Comparison of ENCODE assay signal across 8 mouse cellular contexts in the genomic region with DNA sequence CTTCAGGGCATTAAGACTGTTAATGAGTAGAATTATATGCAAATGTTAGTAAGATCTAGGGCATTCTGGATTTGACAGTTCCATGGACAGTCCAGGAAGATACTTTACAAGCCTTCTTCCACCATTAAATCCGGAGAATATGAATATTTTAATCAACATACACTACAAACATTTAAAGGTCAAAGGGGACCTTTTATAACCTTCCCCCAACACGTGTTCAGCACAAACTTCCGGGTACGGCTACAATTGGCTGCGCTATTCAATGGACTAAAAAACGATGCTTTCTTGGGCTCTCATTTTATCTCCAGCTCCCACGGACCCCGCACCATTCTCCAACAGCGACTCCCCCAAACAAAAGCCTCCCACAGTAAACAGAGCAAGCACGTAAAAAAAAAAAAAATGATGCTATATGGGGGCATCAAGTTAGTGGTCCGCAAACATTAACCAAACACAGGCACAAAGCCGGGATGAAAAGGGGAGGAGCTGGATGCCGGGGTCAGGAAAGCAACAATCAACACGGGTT. TPM values are rescaled to one million over a fixed set of nuclear protein-coding genes. Genes with fewer than 3 reads are reported as not detected.
DNase-seq lines count a peak whose midpoint lies in the region; ATAC-seq lines count a peak whose summit lies in the region.

No protein-coding gene starts in this region.

- H3K9me3 ChIP-seq in kidney, embryonic 15.5 days (replicated peaks) = no peaks in the 10 kb centered on the region
- H3K9me3 ChIP-seq in hindbrain, embryonic 10.5 days = no peaks in the 10 kb centered on the region
- H3K9me3 ChIP-seq in liver, embryonic 16.5 days (replicated peaks; ENCODE audit: control insufficient read depth, low read length) = no peaks in the 10 kb centered on the region
- no peaks in the 10 kb centered on the region for H3K9me3 ChIP-seq in stomach, embryonic 14.5 days (ENCODE audit: control insufficient read depth, low read depth, low read length)

- 0 out of 2 replicates have a peak, but pooled peaks cover 19% of the 10 kb centered on the region for H3K4me1 ChIP-seq in kidney, embryonic 15.5 days
- H3K4me1 ChIP-seq in hindbrain, embryonic 10.5 days (replicated peaks) = peaks cover 14% of the 10 kb centered on the region
- peaks cover 29% of the 10 kb centered on the region for H3K4me1 ChIP-seq in liver, embryonic 16.5 days (ENCODE audit: control insufficient read depth, low read depth, low read length)
- 0 out of 2 replicates have a peak, but pooled peaks cover 9% of the 10 kb centered on the region for H3K4me1 ChIP-seq in stomach, embryonic 14.5 days (ENCODE audit: control insufficient read depth, insufficient read depth, low read length)

- no peak for DNase-seq in kidney, adult 18-20 months
- DNase-seq in adipocyte (ENCODE audit: low spot score) = peak; percentile 50
- peak; percentile 44 for DNase-seq in hindbrain, embryonic 10.5 days (ENCODE audit: low spot score)
- DNase-seq in right cerebral cortex, postnatal 36 days (ENCODE audit: low spot score in 2 of 2) = no peak
- no peak for DNase-seq in cerebellum, postnatal 36 days

- no peaks in the 10 kb centered on the region for H3K27me3 ChIP-seq in kidney, embryonic 15.5 days
- no peaks in the 10 kb centered on the region for H3K27me3 ChIP-seq in hindbrain, embryonic 10.5 days (ENCODE audit: insufficient read depth, poor library complexity, severe bottlenecking)
- H3K27me3 ChIP-seq in liver, embryonic 16.5 days (ENCODE audit: control insufficient read depth, insufficient read depth, low read depth, low read length) = no peaks in the 10 kb centered on the region
- no peaks in the 10 kb centered on the region for H3K27me3 ChIP-seq in stomach, embryonic 14.5 days (ENCODE audit: control insufficient read depth, insufficient read depth, low read length)

- H3K4me2 ChIP-seq in kidney, embryonic 15.5 days = peak overlapping the region; percentile 87
- peak overlapping the region; percentile 72 for H3K4me2 ChIP-seq in liver, embryonic 16.5 days (ENCODE audit: low read depth, low read length)
- peak overlapping the region; percentile 87 for H3K4me2 ChIP-seq in stomach, embryonic 14.5 days (replicated peaks; ENCODE audit: low read depth, low read length)

- H3K4me3 ChIP-seq in kidney, embryonic 15.5 days (replicated peaks) = peak overlapping the region; percentile 99
- peak overlapping the region; percentile 100 for H3K4me3 ChIP-seq in hindbrain, embryonic 10.5 days
- peak overlapping the region; percentile 98 for H3K4me3 ChIP-seq in liver, embryonic 16.5 days (ENCODE audit: low read depth, low read length)
- H3K4me3 ChIP-seq in stomach, embryonic 14.5 days (ENCODE audit: low read depth, low read length) = peak overlapping the region; percentile 98

- H3K27ac ChIP-seq in kidney, embryonic 15.5 days = peak overlapping the region; percentile 87
- H3K27ac ChIP-seq in hindbrain, embryonic 10.5 days = peak overlapping the region; percentile 98
- peak overlapping the region; percentile 93 for H3K27ac ChIP-seq in liver, embryonic 16.5 days (ENCODE audit: low read length)
- H3K27ac ChIP-seq in stomach, embryonic 14.5 days (ENCODE audit: low read length) = peak overlapping the region; percentile 74; the same call in 1 of the 2 replicates

- peak overlapping the region; percentile 94 for H3K9ac ChIP-seq in kidney, embryonic 15.5 days
- peak overlapping the region; percentile 99 for H3K9ac ChIP-seq in liver, embryonic 16.5 days (ENCODE audit: low read depth, low read length)
- H3K9ac ChIP-seq in stomach, embryonic 14.5 days (replicated peaks; ENCODE audit: low read depth, low read length) = peak overlapping the region; percentile 79

- ATAC-seq in kidney, embryonic 15.5 days (replicated peaks; ENCODE audit: low FRiP score) = no peak
- no peak for ATAC-seq in liver, embryonic 16.5 days (ENCODE audit: low read depth)
- no peak for ATAC-seq in stomach, embryonic 14.5 days (ENCODE audit: insufficient number of reproducible peaks, insufficient read depth, low FRiP score, low read depth)

- 1% methylated on average over 14 of the region's 14 CpGs for WGBS in kidney, embryonic 15.5 days
- WGBS in hindbrain, embryonic 10.5 days = 3% methylated on average over 14 of the region's 14 CpGs
- under 1% methylated on average over 14 of the region's 14 CpGs for WGBS in liver, embryonic 16.5 days (ENCODE audit: insufficient replicate concordance)
- 1% methylated on average over 14 of the region's 14 CpGs for WGBS in stomach, embryonic 14.5 days

- peaks cover 19% of the 10 kb centered on the region for H3K36me3 ChIP-seq in kidney, embryonic 15.5 days
- peaks cover 22% of the 10 kb centered on the region for H3K36me3 ChIP-seq in hindbrain, embryonic 10.5 days
- no peaks in the 10 kb centered on the region for H3K36me3 ChIP-seq in liver, embryonic 16.5 days (ENCODE audit: control insufficient read depth, insufficient read depth)
- no peaks in the 10 kb centered on the region for H3K36me3 ChIP-seq in stomach, embryonic 14.5 days (ENCODE audit: control insufficient read depth, insufficient read depth, low read length)

RNA-seq across cellular contexts. Expression of a gene that starts 1.5 kb away (rescaled TPM):
- polyA plus RNA-seq in kidney, embryonic 15.5 days (2015; fragmentation: Nextera tagmentation; extraction: Ambion mirVana) = 90.0 and 96.2 TPM in 2 replicates
- polyA plus RNA-seq in hindbrain, embryonic 10.5 days (2016; fragmentation: Nextera tagmentation; extraction: Ambion mirVana) = 84.6 and 86.6 TPM in 2 replicates
- polyA plus RNA-seq in liver, embryonic 16.5 days (2015; fragmentation: Nextera tagmentation; extraction: Ambion mirVana) = 34.5 and 36.2 TPM in 2 replicates
- polyA plus RNA-seq in stomach, embryonic 14.5 days (2014; fragmentation: Nextera tagmentation; extraction: Ambion mirVana) = 95.3 and 104 TPM in 2 replicates

RNA-seq across cellular contexts. Expression of a gene that starts 15.5 kb away (rescaled TPM):
- polyA plus RNA-seq in kidney, embryonic 15.5 days (2015; fragmentation: Nextera tagmentation; extraction: Ambion mirVana) = 45.5 and 49.9 TPM in 2 replicates
- 34.3 and 43.7 TPM in 2 replicates for polyA plus RNA-seq in hindbrain, embryonic 10.5 days (2016; fragmentation: Nextera tagmentation; extraction: Ambion mirVana)
- 39.6 and 41.5 TPM in 2 replicates for polyA plus RNA-seq in liver, embryonic 16.5 days (2015; fragmentation: Nextera tagmentation; extraction: Ambion mirVana)
- 52.9 and 59.8 TPM in 2 replicates for polyA plus RNA-seq in stomach, embryonic 14.5 days (2014; fragmentation: Nextera tagmentation; extraction: Ambion mirVana)

RNA-seq across cellular contexts. Expression of a gene that starts 53.9 kb away (rescaled TPM):
- 29.6 and 32.8 TPM in 2 replicates for polyA plus RNA-seq in kidney, embryonic 15.5 days (2015; fragmentation: Nextera tagmentation; extraction: Ambion mirVana)
- 21.5 and 23.1 TPM in 2 replicates for polyA plus RNA-seq in hindbrain, embryonic 10.5 days (2016; fragmentation: Nextera tagmentation; extraction: Ambion mirVana)
- 8.4 and 9.3 TPM in 2 replicates for polyA plus RNA-seq in liver, embryonic 16.5 days (2015; fragmentation: Nextera tagmentation; extraction: Ambion mirVana)
- polyA plus RNA-seq in stomach, embryonic 14.5 days (2014; fragmentation: Nextera tagmentation; extraction: Ambion mirVana) = 30.6 and 31.7 TPM in 2 replicates

RNA-seq across cellular contexts. Expression of a gene that starts 58.7 kb away (rescaled TPM):
- 26.7 and 27.4 TPM in 2 replicates for polyA plus RNA-seq in kidney, embryonic 15.5 days (2015; fragmentation: Nextera tagmentation; extraction: Ambion mirVana)
- polyA plus RNA-seq in hindbrain, embryonic 10.5 days (2016; fragmentation: Nextera tagmentation; extraction: Ambion mirVana) = 29.7 and 35.4 TPM in 2 replicates
- polyA plus RNA-seq in liver, embryonic 16.5 days (2015; fragmentation: Nextera tagmentation; extraction: Ambion mirVana) = 9.2 and 9.9 TPM in 2 replicates
- polyA plus RNA-seq in stomach, embryonic 14.5 days (2014; fragmentation: Nextera tagmentation; extraction: Ambion mirVana) = 11.5 and 14.2 TPM in 2 replicates

Comparison
In these comparisons a context has a peak if more than half of its experiments do, and no peak if none do; other contexts are left out.
1. DNase-seq: peak in adipocyte (single experiment) and hindbrain, embryonic 10.5 days (single experiment); none in kidney, adult 18-20 months (single experiment), right cerebral cortex, postnatal 36 days (0 of 2) and cerebellum, postnatal 36 days (0 of 2).
2. Peak in every context shown above with its lines, with median percentiles within 50 percentile points of each other: H3K27ac ChIP-seq, H3K4me2 ChIP-seq, H3K4me3 ChIP-seq and H3K9ac ChIP-seq.